Mouse (Mus musculus) kidney, embryonic 14.5 days (tissue): ENCODE measurements at regions not wholly inside any gene's neighbourhood (a gene's known extent, or its start where the extent isn't known, plus 50 kb on each side); places are given as distances from the start of the nearest gene placed in this dataset.

Source experiments
- ATAC-seq: fragments of 200-750 bp; cut with Nextera tagmentation; 2 replicates; pipeline ENCODE4 v1.8.0; 2017; ENCODE audit warnings: moderate number of reproducible peaks, mild to moderate bottlenecking, moderate TSS enrichment, moderate library complexity; ENCODE audit not compliant: low FRiP score, low TSS enrichment
- H3K27ac ChIP-seq: fragments of 300-500 bp; sonication (generic); 2 replicates; pipeline ENCODE4 v1.5.1; 2014; ENCODE audit warnings: low read depth, mild to moderate bottlenecking, low read length, moderate library complexity, mixed read lengths
- H3K27me3 ChIP-seq: fragments of 300-500 bp; sonication (generic); 2 replicates; pipeline ENCODE4 v1.6.1; 2014; ENCODE audit warnings: mild to moderate bottlenecking, low read length; ENCODE audit not compliant: control insufficient read depth, insufficient read depth
- H3K36me3 ChIP-seq: fragments of 300-500 bp; sonication (generic); 2 replicates; pipeline ENCODE4 v1.6.1; 2014; ENCODE audit warnings: low read length, mixed read lengths; ENCODE audit not compliant: control insufficient read depth, insufficient read depth
- H3K4me1 ChIP-seq: fragments of 300-500 bp; sonication (generic); 2 replicates; pipeline ENCODE4 v1.6.1; 2014; ENCODE audit warnings: low read length, mixed read lengths; ENCODE audit not compliant: control insufficient read depth, insufficient read depth
- H3K4me2 ChIP-seq: fragments of 300-500 bp; sonication (generic); replicated peaks from 2 replicates; pipeline ENCODE4 v1.6.1; 2014; ENCODE audit warnings: low read depth, mild to moderate bottlenecking, low read length
- H3K4me3 ChIP-seq: fragments of 300-500 bp; sonication (generic); 2 replicates; pipeline ENCODE4 v1.5.1; 2014; ENCODE audit warnings: mild to moderate bottlenecking, low read length
- H3K9ac ChIP-seq: fragments of 300-500 bp; sonication (generic); 2 replicates; pipeline ENCODE4 v1.6.1; 2014; ENCODE audit warnings: low read depth, mild to moderate bottlenecking, low read length, moderate library complexity
- H3K9me3 ChIP-seq: fragments of 300-500 bp; sonication (generic); 2 replicates; pipeline ENCODE4 v1.6.1; 2016; ENCODE audit warnings: low read length; ENCODE audit not compliant: control insufficient read depth
- WGBS: fragments of 180-500 bp; shearing (Covaris S2); extraction: QIAGEN DNeasy Blood & Tissue Kit; methylation state at CpG from one replicate; pipeline ENCODE4 v1.1.7; 2014; 5-methylcytosine and 5-hydroxymethylcytosine counted together

DNA sequence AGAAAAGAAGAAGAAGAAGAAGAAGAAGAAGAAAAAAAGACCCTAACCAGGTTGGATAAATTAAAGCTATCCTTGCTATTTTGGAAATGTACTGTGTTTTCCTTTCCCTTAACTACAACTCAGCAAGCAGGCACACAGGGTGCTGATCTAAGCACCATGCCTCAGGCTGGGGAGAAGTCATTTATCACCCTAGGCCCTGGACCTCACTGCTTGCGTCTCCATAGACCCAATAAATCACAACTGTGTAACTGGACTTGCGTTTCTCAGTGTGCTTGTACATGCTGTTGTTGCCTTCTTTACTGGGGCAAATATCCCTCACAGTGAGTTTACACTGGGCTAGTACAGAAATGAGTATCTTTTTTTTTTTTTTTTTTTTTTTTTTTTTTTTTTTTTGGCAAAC is 113.4 kb upstream of the Hmga2 start:
- 12% methylated on average over 2 of the region's 2 CpGs for WGBS
- Histone ChIP-seq H3K27me3 (no peaks in the 10 kb centered on the region), H3K27ac (no peak overlapping the region), H3K4me2 (no peak overlapping the region), H3K9ac (no peak overlapping the region), H3K4me3 (no peak overlapping the region), H3K9me3 (no peaks in the 10 kb centered on the region), H3K36me3 (no peaks in the 10 kb centered on the region), H3K4me1 (no peaks in the 10 kb centered on the region)
- ATAC-seq = no peak

DNA sequence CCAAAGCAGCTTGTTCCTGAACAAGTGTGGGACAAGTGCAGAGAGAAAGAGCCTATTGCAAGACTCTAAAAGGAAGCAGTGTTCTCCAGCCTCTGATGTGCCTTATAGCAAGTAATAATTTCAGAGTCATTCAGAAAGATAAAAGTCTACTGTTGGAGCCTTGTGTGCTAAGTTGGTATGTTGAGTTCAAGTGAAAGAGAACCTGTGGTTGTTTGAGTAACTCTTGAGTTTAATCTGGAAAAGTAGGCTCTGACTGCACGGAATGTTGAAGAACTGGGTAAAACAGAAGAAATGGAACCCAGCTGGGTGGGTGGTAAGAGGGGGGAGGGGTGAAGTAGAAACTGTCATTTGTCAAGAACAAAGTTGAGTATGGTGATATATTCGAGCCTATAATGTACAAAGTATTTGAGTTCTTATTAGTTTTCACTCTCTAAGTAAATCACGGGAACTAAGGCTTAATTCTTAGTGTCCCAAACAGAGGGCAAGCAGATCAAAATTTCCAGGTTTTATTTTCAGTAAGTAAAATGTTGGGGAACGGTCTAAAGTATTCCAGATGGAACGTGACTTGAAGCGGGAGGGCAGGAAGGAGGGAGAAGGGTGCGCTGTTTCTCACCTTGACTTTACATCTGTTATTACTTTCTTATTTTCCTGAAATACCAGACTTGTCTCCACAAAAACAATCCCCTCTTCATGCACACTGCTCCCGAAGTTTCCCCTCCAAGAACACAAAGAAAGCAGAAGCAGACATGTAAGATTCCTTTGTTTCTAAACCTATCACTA is 111.8 kb upstream of the Hmga2 start:
- Histone ChIP-seq H3K9me3 (no peaks in the 10 kb centered on the region), H3K4me3 (no peak overlapping the region), H3K27ac (no peak overlapping the region), H3K36me3 (no peaks in the 10 kb centered on the region), H3K9ac (no peak overlapping the region), H3K27me3 (no peaks in the 10 kb centered on the region), H3K4me2 (no peak overlapping the region), H3K4me1 (no peaks in the 10 kb centered on the region)
- WGBS = 79% methylated on average over 8 of the region's 8 CpGs
- ATAC-seq = no peak

DNA sequence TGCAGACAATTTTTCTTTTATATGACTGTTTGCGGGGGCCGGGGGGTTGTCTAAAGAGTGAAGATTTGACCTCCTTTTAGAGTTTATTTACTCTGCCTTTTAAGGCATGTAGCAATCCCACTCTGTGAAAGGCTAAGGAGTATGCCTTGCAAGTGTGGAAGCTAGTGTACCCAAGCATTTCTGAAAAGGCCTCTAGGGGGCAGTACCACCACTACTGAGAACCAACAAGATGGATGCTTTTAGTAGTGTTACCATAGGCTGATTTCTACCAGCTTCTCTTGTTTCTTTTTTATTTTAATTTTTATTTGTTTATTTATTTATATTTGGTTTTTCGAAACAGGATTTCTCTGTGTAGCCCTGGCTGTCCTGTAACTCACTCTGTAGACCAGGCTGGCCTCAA is 110.9 kb upstream of the Hmga2 start:
- peaks cover 4% of the 10 kb centered on the region; the same call in 1 of the 2 replicates for H3K4me1 ChIP-seq
- ATAC-seq = no peak
- 71% methylated on average over 3 of the region's 3 CpGs for WGBS
- H3K4me2 ChIP-seq = no peak overlapping the region
- H3K36me3 ChIP-seq = no peaks in the 10 kb centered on the region
- H3K9ac ChIP-seq = no peak overlapping the region
- H3K4me3 ChIP-seq = no peak overlapping the region
- no peaks in the 10 kb centered on the region for H3K27me3 ChIP-seq
- H3K9me3 ChIP-seq = no peaks in the 10 kb centered on the region
- H3K27ac ChIP-seq = no peak overlapping the region

DNA sequence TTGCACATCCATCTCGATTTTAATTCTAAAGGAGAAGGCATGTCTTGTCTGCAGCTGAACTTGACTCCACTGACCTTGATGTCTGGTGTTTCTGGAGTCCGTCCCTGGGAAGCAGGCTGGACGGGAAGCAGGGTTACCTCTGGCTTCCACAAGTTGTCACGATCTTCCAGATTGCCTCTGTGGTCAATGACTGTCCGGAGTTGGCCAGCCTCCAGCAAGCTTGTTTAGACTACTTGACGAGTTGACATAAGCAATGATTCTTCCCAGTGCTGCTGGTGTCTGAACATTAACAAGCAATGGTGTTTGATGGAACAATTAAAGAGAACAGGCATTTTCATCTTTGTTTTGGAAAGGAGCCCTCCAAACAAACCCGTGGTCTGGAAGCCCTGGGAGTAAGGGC is 106.2 kb upstream of the Hmga2 start:
- no peak overlapping the region for H3K27ac ChIP-seq
- H3K9me3 ChIP-seq = no peaks in the 10 kb centered on the region
- H3K4me3 ChIP-seq = no peak overlapping the region
- H3K36me3 ChIP-seq = no peaks in the 10 kb centered on the region
- no peak overlapping the region for H3K9ac ChIP-seq
- no peak overlapping the region for H3K4me2 ChIP-seq
- 29% methylated on average over 7 of the region's 7 CpGs for WGBS
- peak; percentile 81 for ATAC-seq
- peaks cover 4% of the 10 kb centered on the region; the same call in 1 of the 2 replicates for H3K4me1 ChIP-seq
- no peaks in the 10 kb centered on the region for H3K27me3 ChIP-seq

DNA sequence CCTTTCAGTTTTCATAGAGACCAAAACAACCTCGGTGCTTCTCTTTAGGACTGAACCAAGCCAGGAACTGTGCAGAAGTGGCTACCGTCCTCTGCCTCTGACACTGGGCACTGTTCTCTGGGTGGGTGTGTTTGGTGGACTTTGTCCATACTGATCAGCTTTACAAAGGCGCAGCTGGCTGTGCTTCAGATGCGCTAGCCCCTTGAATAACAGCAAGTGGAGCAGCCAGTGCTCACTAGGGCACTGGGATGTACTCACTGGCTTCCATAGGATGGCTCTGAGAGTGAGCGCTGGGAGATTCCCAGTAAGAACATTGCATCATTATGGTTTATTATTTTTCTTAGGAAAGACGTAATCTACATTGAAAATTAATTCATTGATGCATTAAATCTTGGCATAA is 105.3 kb upstream of the Hmga2 start:
- H3K27ac ChIP-seq = no peak overlapping the region
- no peak for ATAC-seq

DNA sequence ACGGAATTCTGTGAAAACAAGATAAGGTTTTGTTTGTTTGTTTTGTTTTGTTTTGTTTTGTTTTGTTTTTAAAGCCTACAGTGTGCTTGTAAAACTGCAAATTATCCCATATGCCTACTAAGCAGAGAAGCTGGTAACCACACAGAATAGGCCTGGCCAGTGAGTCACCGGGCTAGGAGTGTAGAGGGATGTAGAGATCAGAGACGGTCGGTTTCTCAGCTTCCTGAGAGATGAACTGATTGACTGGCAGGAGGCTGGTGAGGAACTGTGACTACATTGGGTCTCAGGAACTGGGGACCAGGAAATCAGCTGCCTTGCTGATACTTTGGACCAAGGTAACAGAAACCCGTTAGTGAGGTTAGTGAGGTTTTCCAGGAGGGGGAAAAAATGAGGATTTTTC is 100.6 kb upstream of the Hmga2 start:
- no peak overlapping the region for H3K4me3 ChIP-seq
- no peak for ATAC-seq
- 58% methylated on average over 5 of the region's 5 CpGs for WGBS
- no peak overlapping the region for H3K9ac ChIP-seq
- H3K36me3 ChIP-seq = no peaks in the 10 kb centered on the region
- no peaks in the 10 kb centered on the region for H3K9me3 ChIP-seq
- no peaks in the 10 kb centered on the region for H3K27me3 ChIP-seq
- no peaks in the 10 kb centered on the region for H3K4me1 ChIP-seq
- H3K27ac ChIP-seq = no peak overlapping the region
- no peak overlapping the region for H3K4me2 ChIP-seq

More for the DNA sequence above, 105.3 kb upstream of the Hmga2 start:
- Histone ChIP-seq H3K4me3 (no peak overlapping the region), H3K36me3 (no peaks in the 10 kb centered on the region), H3K4me2 (no peak overlapping the region), H3K9me3 (no peaks in the 10 kb centered on the region), H3K9ac (no peak overlapping the region), H3K4me1 (peaks cover 4% of the 10 kb centered on the region; the same call in 1 of the 2 replicates), H3K27me3 (no peaks in the 10 kb centered on the region)
- 89% methylated on average over 6 of the region's 6 CpGs for WGBS

DNA sequence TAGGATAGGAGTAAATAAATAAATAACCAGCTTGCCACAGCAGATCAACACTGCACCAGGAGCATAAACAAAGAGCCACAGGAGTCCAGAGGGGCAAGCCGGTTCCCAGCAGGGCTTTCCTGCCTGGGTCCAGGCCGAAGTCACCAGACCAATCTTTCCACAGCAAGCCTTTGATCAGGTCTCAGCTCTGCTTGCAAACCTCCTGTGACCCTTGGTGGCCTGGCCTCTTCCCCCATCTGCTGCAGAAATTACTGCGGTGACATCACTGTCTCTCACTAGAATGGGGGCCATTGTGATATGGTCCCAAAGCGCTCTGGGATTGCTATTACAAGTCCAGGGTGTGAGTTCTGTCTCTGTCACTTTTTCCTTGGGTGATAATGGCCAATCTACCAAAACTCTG is 99.9 kb upstream of the Hmga2 start:
- H3K4me3 ChIP-seq = no peak overlapping the region
- no peak overlapping the region for H3K9ac ChIP-seq
- H3K27ac ChIP-seq = no peak overlapping the region
- ATAC-seq = no peak
- no peaks in the 10 kb centered on the region for H3K27me3 ChIP-seq
- H3K9me3 ChIP-seq = no peaks in the 10 kb centered on the region
- no peaks in the 10 kb centered on the region for H3K36me3 ChIP-seq
- 25% methylated on average over 4 of the region's 4 CpGs for WGBS
- no peaks in the 10 kb centered on the region; the same call in 1 of the 2 replicates for H3K4me1 ChIP-seq
- no peak overlapping the region for H3K4me2 ChIP-seq

DNA sequence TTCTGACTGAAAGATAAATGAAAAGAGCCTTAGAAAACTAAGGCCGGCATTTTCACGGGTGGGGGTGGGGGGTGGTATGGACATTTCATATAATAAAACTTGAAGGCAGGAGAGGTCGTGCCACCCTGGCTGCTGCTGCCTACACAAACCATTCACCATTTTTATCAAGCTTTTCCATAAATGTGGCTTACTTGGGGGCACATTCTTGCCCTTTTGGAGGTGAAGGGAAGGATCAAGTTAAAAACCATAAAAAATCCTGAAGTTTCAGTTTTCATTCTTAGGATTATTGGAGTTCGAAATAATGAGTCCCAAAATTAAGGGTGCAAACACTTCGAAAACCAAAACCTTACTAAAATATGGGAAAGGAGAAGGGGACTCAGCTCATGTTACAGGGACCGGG is 95.1 kb upstream of the Hmga2 start:
- no peak overlapping the region for H3K27ac ChIP-seq
- H3K9me3 ChIP-seq = no peaks in the 10 kb centered on the region
- no peaks in the 10 kb centered on the region for H3K36me3 ChIP-seq
- H3K4me1 ChIP-seq = no peaks in the 10 kb centered on the region; the same call in 1 of the 2 replicates
- 5% methylated on average over 6 of the region's 6 CpGs for WGBS
- no peak overlapping the region for H3K4me3 ChIP-seq
- H3K4me2 ChIP-seq = no peak overlapping the region
- H3K9ac ChIP-seq = no peak overlapping the region
- ATAC-seq = no peak
- H3K27me3 ChIP-seq = no peaks in the 10 kb centered on the region

DNA sequence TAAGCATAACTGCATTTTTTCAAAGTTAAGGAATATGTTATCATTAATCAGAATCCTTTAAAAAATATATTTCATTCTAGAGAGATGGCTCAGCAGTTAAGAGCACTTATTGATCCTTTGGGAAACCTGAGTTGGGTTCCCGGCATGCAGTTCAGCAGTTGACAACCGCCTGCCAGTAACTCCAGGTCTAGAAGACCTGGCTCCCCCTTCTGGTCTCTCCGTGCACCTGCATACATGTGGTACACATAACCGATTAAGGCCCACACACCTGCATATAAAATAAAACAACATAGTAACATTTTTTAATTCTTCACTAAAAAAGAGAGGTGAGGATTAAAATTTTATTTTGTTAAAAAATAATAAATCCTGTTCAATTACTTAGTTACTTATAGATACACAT is 89.7 kb upstream of the Hmga2 start:
- Histone ChIP-seq H3K27me3 (no peaks in the 10 kb centered on the region), H3K4me3 (no peak overlapping the region), H3K9ac (no peak overlapping the region), H3K27ac (no peak overlapping the region), H3K4me1 (peaks cover 9% of the 10 kb centered on the region; the same call in 1 of the 2 replicates), H3K36me3 (no peaks in the 10 kb centered on the region), H3K9me3 (no peaks in the 10 kb centered on the region), H3K4me2 (no peak overlapping the region)
- 95% methylated on average over 4 of the region's 4 CpGs for WGBS
- ATAC-seq = no peak
